Mouse (Mus musculus) lung, embryonic 14.5 days (tissue): ENCODE measurements around the gene Nol4l. TPM values are rescaled to one million over a fixed set of nuclear protein-coding genes. Genes with fewer than 3 reads are reported as not detected.

Source experiments
- ATAC-seq: fragments of 200-750 bp; cut with Nextera tagmentation; 2 replicates; pipeline ENCODE4 v1.8.0; 2017; ENCODE audit warnings: mild to moderate bottlenecking, moderate TSS enrichment, moderate library complexity; ENCODE audit not compliant: insufficient read depth
- DNase-seq: peaks from one replicate; pipeline ENCODE4 v3.0.0-alpha.2; 2015
- H3K27ac ChIP-seq: fragments of 300-500 bp; sonication (generic); 2 replicates; pipeline ENCODE4 v1.5.1; 2014; ENCODE audit warnings: low read depth, mild to moderate bottlenecking, moderate library complexity
- H3K27me3 ChIP-seq: fragments of 300-500 bp; sonication (generic); 2 replicates; pipeline ENCODE4 v1.6.1; 2014; ENCODE audit warnings: low read length, control low read depth; ENCODE audit not compliant: insufficient read depth
- H3K36me3 ChIP-seq: fragments of 300-500 bp; sonication (generic); 2 replicates; pipeline ENCODE4 v1.6.1; 2014; ENCODE audit warnings: control low read depth; ENCODE audit not compliant: insufficient read depth
- H3K4me1 ChIP-seq: fragments of 300-500 bp; sonication (generic); 2 replicates; pipeline ENCODE4 v1.6.1; 2014; ENCODE audit warnings: antibody characterized with exemption, control low read depth; ENCODE audit not compliant: insufficient read depth
- H3K4me2 ChIP-seq: fragments of 300-500 bp; sonication (generic); 2 replicates; pipeline ENCODE4 v1.6.1; 2014; ENCODE audit warnings: mild to moderate bottlenecking
- H3K4me3 ChIP-seq: fragments of 300-500 bp; sonication (generic); 2 replicates; pipeline ENCODE4 v1.5.1; 2014; ENCODE audit warnings: low read depth, low read length
- H3K9ac ChIP-seq: fragments of 300-500 bp; sonication (generic); 2 replicates; pipeline ENCODE4 v1.6.1; 2014
- H3K9me3 ChIP-seq: fragments of 300-500 bp; sonication (generic); 2 replicates; pipeline ENCODE4 v1.6.1; 2016; ENCODE audit warnings: low read depth, low read length, control low read depth
- CTCF ChIP-seq: IDR thresholded peaks from 2 replicates; pipeline ENCODE4 v1.5.1; 2016; ENCODE audit warnings: antibody characterized with exemption, low read depth
- WGBS: fragments of 180-500 bp; shearing (Covaris S2); extraction: QIAGEN DNeasy Blood & Tissue Kit; methylation state at CpG from one replicate; pipeline ENCODE4 v1.1.7; 2014; 5-methylcytosine and 5-hydroxymethylcytosine counted together
- polyA plus RNA-seq: library from polyadenylated mRNA; unstranded; fragments of >200 nt; fragmentation: Nextera tagmentation; extraction: Ambion mirVana; gene quantifications from 2 replicates; pipeline ENCODE4 v1.2.1, GENCODE M21; 2014

Nol4l gene
- polyA plus RNA-seq, 1 experiment from 2014 or later = 13.9 TPM

DNA sequence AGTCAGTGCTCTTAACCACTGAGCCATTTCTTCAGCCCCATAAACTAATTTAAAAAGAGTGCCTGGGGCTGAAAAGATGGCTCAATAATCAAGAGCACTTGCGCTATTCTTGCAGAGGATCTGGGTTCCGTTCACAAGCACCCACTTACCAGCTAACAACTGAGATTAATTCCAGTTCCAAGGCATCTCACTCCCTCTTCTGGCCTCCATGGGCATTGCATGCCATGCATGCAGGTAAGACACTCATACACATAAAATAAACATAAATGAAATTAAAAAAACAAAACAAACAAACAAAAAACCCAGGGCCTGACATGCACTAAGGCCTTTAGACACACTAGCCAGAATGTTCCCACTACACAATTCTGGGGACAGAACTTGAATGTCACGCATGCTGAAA, 34.6 kb upstream of the Nol4l start:
- Histone ChIP-seq H3K4me1 (peaks cover 14% of the 10 kb centered on the region), H3K27me3 (no peaks in the 10 kb centered on the region), H3K9ac (no peak overlapping the region), H3K36me3 (no peaks in the 10 kb centered on the region), H3K4me2 (no peak overlapping the region), H3K9me3 (no peaks in the 10 kb centered on the region), H3K27ac (no peak overlapping the region), H3K4me3 (no peak overlapping the region)
- ATAC-seq (no peak), DNase-seq (no peak)
- 83% methylated on average over 3 of the region's 3 CpGs for WGBS
- TF ChIP-seq CTCF = peak; percentile 55

DNA sequence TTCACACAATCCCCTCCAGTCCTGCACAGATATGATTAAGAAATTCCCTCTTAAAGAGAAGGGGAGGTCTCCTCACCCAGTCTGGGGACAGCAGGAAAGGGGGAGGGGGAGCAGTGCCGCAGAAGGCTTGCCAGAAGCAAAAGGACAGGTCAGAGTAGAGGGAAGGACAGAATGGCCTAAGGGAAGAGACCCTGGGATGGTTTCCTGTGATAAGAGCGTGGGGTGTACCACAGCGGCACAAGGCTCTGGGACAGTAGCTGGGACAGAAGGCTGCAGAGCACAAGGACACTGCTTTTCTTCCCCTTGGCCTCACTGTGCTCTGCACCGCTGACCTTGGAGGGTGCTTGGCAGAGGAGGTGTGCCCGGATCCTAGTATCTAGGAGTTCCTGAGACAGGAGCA, 31.8 kb upstream of the Nol4l start:
- Histone ChIP-seq H3K9me3 (no peaks in the 10 kb centered on the region), H3K4me2 (peak overlapping the region; percentile 61), H3K27ac (peak overlapping the region; percentile 85), H3K4me3 (no peak overlapping the region), H3K36me3 (no peaks in the 10 kb centered on the region), H3K9ac (peak overlapping the region; percentile 48), H3K4me1 (peaks cover 14% of the 10 kb centered on the region), H3K27me3 (no peaks in the 10 kb centered on the region)
- WGBS = 20% methylated on average over 5 of the region's 5 CpGs
- ATAC-seq (no peak; the same call in 1 of the 2 replicates), DNase-seq (peak; percentile 19)
- TF ChIP-seq CTCF = no peak

DNA sequence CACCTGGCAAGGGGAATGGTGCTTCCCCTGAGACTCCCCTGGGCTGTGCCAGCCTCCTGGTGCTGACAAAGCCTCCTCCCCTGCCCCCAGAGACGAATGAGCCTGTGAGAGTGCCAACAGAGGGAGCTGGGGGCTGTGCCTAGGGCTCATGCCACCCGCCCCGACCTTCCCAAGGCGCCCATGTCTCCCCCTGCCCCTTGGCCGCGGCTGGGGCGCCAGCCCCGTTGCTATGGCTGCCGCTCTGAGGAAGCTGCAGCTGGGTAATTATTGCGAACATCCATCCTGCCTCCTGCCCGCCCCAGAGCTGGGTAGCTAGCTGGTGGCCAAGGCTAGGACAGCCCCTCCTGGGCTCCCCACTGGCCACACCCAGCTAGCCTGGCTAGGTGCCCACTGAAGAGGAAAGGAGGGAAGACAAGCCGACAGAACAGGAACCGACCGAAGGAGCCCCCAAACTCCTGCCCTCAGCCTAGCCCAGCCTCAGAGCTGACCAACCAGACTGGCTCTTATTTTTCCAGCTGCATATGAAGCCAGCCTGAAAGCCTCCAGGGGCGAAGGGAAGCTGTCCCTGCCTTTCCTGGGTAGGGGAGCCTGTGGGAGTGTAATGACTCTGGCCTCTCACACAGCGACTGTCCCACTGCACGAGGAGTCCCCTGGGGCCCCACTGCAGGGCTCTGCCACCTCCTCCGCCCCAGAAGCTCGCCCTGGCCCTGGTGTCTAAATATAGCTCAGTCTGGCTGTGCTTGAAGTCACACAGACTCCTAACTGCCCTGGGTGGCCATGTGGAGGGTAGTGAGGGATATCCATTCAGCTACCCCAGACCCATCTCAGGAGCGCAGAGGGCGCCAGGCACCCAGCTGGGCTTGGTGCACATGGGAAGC, 31.1 kb upstream of the Nol4l start:
- TF ChIP-seq CTCF = no peak
- Histone ChIP-seq H3K4me1 (peaks cover 14% of the 10 kb centered on the region), H3K9ac (peak overlapping the region; percentile 48), H3K9me3 (no peaks in the 10 kb centered on the region), H3K27ac (peak overlapping the region; percentile 85), H3K4me3 (peak overlapping the region; percentile 19), H3K27me3 (no peaks in the 10 kb centered on the region), H3K4me2 (peak overlapping the region; percentile 61), H3K36me3 (no peaks in the 10 kb centered on the region)
- 6% methylated on average over 21 of the region's 21 CpGs for WGBS
- DNase-seq (peak; percentile 70), ATAC-seq (peak; percentile 85)

DNA sequence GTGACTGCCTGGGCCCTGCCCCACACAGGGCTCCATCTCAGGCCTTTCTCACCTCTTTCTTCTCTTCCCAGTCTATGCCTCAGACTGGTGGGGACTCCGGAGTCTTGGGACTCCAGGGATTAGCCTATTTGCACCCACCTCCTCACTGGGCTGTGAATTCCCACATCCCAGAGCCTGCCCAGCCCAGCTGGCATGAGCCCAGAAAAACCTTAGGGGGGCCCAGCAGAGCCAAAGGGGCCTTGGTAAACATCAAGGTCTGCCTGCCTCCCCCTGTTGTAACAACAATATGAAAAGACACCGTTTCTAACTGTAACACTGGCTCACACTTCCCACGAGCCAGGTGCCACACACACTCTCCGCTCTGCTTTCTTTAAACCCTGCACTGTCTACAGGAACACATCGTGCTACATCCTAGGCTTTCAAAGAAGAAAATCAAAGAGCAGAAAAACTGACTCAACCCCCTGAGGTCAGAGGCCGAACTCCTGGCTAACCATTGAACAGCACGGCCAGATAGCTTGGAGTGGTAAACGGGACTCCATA, 29.9 kb upstream of the Nol4l start:
- Histone ChIP-seq H3K9ac (no peak overlapping the region), H3K27ac (no peak overlapping the region), H3K4me1 (peaks cover 14% of the 10 kb centered on the region), H3K9me3 (no peaks in the 10 kb centered on the region), H3K36me3 (no peaks in the 10 kb centered on the region), H3K27me3 (no peaks in the 10 kb centered on the region), H3K4me3 (no peak overlapping the region), H3K4me2 (no peak overlapping the region)
- 50% methylated on average over 8 of the region's 8 CpGs for WGBS
- TF ChIP-seq CTCF = no peak
- DNase-seq = no peak
- no peak for ATAC-seq

DNA sequence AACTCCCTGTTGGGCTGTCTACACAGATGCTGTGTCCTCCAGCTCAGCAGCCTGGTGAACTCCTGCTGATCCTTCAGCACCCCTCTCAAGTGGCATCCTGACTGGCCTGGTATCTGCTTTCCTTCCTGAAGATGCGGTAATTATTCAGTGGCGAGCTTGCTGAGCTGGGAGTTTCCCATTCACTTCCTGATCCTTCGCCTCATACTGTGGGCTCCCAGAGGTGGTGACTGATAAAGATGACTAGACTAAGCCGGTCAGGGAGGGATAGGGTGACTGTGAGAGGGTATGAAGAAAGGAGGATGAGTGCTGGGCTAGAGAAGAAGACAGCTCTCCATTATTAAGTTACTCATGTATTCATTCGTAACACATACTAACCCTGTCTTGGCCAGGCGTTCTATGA, 28.7 kb upstream of the Nol4l start:
- DNase-seq = no peak
- no peak overlapping the region for H3K4me3 ChIP-seq
- peaks cover 14% of the 10 kb centered on the region for H3K4me1 ChIP-seq
- WGBS = 48% methylated on average over 6 of the region's 6 CpGs
- no peak overlapping the region for H3K27ac ChIP-seq
- no peak overlapping the region for H3K4me2 ChIP-seq
- H3K36me3 ChIP-seq = no peaks in the 10 kb centered on the region
- H3K9ac ChIP-seq = no peak overlapping the region
- no peaks in the 10 kb centered on the region for H3K9me3 ChIP-seq
- ATAC-seq = no peak
- TF ChIP-seq CTCF = no peak
- H3K27me3 ChIP-seq = no peaks in the 10 kb centered on the region

DNA sequence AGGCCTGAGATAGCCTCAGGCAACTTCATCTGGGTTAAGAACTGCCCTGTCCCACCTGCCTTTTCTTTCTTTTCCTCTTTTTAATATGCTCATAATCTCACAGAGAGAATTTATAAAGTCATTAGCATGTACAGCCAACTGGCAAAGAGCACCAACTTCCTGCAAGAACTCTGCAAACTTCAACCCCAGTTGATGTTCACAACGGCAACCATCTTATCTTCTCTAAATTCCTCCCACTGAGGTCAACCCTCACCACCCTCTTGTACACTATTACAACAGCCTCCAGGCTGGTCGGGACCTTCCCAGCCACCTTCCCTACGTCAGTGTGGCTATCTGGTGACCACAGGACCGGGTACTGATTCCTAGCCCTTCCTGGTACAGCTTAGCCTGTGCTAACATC, 27.5 kb upstream of the Nol4l start:
- Histone ChIP-seq H3K9ac (no peak overlapping the region), H3K36me3 (no peaks in the 10 kb centered on the region), H3K9me3 (no peaks in the 10 kb centered on the region), H3K4me2 (no peak overlapping the region), H3K27me3 (no peaks in the 10 kb centered on the region), H3K27ac (no peak overlapping the region), H3K4me3 (no peak overlapping the region), H3K4me1 (peaks cover 14% of the 10 kb centered on the region)
- no peak for TF ChIP-seq CTCF
- no peak for DNase-seq
- no peak for ATAC-seq
- WGBS = 67% methylated on average over 4 of the region's 4 CpGs

DNA sequence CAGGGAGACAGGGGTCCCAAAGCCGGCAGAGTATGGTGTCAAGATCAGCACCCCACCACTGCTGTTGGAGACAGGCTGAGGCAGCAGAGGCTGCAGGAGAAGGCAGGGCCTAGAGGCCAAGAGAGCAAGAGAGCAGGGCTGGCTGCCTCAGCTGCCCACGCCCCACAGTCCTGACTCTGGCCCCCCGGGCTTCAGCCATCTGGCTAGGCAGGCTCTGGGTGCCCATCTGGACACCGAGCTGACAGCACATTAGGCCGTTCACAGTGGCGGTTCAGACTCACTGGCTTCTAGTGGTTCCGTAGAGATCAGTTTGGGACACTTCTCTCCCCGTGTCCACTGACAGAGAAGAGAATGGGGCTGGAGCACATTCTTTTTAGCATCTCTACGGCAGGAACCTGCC, 26.4 kb upstream of the Nol4l start:
- no peak overlapping the region for H3K4me2 ChIP-seq
- DNase-seq = no peak
- no peak overlapping the region for H3K9ac ChIP-seq
- no peak for ATAC-seq
- no peak overlapping the region for H3K27ac ChIP-seq
- no peaks in the 10 kb centered on the region for H3K9me3 ChIP-seq
- 43% methylated on average over 9 of the region's 9 CpGs for WGBS
- no peaks in the 10 kb centered on the region for H3K27me3 ChIP-seq
- peaks cover 9% of the 10 kb centered on the region for H3K4me1 ChIP-seq
- H3K36me3 ChIP-seq = no peaks in the 10 kb centered on the region
- no peak overlapping the region for H3K4me3 ChIP-seq
- TF ChIP-seq CTCF = no peak
